Mouse (Mus musculus): ENCODE results near the gene Serpinb11.

Serpinb11 gene

DNA sequence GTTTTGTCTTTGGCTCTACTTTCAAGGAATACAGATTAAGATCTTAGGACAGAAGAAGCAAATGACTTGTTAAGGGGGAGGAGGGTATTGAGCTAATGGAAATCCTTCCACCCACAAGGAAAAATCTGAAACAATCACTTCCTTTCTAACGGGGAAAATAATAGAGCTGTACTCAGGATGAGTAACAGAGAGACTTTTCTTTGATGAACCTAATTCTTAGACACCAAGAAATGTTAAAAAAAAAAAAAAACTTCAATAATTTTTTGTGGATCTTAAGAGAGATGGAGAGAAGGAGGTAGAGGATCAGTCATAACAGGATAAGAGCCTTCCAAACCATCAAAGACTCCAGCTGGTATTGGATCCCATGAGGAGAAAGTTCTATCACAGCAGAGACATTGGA lies at the start of gene Serpinb11:
Serpinb11 (plus strand) TSS at position 301 of the 400 bp plus-strand sequence.
- DNase-seq = no peak

DNA sequence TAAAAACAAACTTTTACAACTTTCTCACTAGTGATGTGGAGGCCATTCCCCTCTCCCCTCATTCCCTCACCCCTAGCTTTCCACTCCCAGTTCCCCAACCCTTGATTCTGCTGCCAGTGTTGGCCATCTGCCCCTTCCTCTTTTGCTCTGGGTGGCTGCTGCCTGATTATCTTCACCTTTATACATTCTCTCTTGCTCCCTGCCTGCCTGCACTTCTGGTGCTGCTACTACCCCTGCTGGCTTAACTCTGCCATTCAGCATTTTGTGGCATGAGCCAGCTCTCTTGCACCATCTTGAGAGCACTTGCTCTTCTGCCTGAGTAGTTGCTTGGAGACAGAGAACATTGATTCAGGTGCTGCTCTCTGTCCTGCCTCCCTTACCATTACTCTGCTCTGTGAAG lies 15.0 kb upstream of the Serpinb11 start:
- no peak for DNase-seq

DNA sequence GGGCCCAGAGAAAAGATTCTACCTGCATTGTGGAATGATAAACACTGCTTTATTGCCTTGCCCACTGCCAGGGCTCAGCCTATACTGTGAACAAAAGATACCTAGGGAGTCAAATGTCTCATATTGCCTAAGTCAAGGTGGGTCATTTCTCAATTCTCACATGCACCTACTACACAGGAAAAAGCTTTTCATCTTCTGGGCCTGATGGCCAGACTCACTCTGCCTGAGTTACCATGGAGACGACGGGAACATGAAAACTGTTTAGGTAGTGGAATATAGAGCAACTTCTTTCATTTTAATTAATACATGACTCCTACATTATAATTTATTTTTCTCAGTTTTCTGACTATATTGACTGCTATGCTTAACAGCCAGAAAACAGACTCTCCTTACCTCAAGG lies 14.2 kb upstream of the Serpinb11 start:
- DNase-seq = no peak

DNA sequence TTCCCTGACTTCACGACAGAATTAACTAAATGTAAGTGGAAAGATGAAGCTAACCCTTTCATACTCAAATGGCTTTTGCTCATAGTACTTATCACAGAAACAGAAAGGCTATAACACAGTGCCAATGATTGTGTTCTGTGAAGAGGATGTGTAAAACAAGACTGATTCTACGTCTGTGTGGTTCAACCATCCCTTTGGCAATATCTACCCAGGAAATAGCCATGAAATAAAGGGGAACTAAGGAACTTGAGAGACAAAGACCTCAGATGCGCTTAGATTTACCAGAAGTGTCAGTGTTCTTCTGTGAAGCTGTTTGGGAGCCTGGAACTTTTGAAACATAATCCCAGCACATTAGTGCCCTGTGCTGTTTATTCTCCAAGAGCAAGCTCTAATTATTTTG lies 10.6 kb upstream of the Serpinb11 start:
- DNase-seq = no peak

DNA sequence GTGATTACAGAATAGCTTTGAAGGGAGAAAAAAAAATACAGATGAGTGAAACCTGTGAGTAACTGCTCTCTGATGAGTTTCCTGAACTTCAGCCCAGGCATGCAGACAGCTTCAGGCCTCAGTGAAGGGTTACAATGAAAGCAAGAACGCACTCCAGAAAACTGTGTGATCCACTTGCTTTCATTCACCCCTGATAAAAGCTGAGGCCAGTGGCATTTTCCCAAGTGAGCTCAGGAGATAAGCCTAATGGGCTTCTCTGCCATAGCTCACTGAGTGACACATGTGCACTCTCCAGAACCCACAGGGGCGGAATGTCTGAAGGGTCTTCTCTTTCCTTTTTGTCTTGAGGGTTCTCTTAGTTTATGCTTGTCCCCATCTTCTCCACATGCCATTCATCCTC lies 9.9 kb upstream of the Serpinb11 start:
- DNase-seq = no peak

DNA sequence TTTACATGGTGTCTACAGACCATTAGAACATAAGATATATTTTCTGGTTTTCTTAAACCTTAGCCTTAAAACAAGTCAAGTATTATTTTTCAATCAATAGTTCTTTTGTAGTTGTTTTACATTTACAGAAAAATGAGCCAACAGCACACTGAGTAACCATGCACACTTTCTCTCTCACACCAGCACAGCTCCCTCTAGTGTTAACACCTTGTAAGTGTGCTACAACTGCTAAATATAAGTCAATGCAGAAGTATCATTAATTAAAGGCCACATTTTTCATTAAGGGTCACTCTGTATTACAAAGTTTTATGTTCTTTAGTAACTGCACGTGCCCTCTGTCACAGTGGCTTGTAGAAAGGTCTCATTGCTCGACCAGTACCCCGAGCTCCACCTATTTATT lies 8.0 kb upstream of the Serpinb11 start:
- DNase-seq = no peak

DNA sequence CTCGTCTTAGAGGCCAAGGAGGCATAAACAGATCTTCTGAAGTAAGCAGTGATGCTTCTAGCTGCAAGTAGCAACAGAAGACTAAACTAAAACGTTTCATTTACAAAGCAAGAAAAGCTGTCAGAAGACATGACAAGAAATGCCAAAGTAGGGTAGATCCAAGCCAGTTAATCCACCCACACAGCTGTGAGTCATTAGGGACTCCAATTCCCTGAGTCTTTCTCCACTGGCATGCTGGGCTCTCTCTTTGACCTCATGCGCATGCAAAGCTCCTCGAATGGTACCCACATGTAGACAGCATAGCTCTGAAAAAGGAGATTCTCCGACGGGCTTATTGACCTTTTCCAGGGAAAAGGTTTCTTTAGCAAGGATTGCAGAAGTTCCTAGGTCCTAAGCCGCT lies 5.0 kb downstream of the Serpinb11 start:
- DNase-seq = peak; percentile 23

DNA sequence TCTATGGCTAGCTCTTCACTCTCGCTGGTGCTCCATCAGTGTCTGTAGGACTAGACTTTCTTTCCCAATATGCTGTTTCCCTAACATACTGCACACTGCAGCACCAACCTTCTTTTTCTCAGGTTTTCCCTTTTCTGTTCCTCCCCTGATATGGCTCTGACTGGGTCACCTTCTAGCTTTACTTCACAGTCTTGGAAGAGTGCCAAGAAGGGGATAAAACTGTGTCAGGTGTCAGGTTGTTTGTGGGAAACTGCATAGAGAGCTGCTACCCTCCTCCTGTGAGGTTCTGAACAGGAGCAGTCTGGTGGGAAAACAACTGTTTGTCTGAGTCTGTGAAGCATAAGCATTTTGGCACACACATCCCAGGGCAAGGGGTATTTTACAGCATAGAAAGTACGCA lies 7.9 kb downstream of the Serpinb11 start:
- DNase-seq = peak; percentile 2

DNA sequence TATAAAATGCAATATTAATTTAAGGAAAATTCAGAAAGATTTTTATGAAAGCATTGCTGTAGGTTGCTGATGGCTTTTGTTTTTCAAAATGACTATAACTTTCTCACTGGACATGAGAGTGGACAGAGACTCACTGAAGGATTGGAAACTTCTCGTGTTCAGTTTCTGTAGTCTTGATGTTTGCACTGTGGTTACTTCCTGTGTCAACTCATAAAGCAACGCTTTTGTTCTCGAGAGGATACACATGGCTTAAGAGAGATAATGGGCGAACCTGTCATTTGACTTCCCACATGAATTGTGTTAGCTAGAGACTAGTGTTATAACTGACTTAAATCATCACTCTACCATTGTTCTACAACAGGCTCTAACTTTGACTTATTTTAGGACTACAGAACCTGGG lies 16.0 kb downstream of the Serpinb11 start:
- DNase-seq = no peak

DNA sequence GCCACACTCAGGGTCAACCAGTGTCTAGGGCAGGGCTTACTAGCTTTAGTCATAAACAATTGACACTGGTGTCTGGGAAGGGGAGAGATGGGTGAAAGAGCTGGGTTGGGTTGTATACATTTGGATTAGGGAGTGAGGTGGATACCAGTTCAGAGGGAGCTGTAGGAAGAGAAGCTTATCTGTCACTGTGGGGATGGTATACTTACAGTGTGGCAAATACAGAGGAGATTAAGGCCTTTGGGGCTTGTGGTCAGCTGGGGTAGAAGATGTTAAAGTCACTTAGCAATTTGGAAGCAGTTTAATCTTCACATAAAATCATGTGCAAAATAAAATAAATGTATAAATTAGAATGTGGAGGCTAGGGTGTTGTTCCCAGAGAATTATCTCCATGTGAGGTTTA lies 17.4 kb downstream of the Serpinb11 start:
- DNase-seq = no peak

DNA sequence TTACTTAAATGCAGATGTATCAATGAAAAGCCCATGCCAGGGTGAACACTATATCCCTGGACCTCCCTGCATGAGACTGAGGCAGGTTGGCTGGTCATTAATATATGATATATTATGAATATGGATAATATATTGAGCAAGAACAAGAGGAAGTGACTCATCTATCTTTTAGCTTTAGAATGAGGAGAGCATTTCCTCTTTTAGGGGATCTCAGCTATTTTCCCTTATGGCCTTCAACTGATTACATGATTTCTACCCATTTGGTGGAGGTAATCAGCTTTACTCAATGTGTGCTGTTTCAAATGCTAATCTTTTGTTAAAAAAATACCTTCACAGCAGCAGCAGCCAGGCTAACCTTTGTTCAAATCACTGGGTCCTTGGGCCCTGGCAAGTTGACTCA lies 20.5 kb downstream of the Serpinb11 start:
- DNase-seq = no peak

DNA sequence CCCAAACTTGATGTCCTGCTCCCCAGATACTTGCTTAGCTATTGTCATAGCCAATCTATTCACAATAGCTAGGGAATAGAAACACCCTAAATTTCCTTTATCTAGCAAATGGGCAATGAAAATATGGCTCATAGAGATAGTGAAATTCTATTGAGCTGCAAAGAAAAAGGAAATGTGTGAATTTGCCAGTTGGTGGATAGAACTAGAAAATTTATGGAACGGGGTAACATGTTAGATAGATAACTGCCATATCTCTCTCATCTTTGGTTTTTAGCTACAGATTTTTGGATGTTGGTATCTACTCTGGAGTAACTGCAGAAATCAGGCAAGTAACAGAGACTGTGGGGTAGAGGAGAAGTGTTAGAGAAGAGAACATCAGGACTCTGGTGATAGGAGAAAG lies 21.4 kb downstream of the Serpinb11 start:
- DNase-seq = no peak

DNA sequence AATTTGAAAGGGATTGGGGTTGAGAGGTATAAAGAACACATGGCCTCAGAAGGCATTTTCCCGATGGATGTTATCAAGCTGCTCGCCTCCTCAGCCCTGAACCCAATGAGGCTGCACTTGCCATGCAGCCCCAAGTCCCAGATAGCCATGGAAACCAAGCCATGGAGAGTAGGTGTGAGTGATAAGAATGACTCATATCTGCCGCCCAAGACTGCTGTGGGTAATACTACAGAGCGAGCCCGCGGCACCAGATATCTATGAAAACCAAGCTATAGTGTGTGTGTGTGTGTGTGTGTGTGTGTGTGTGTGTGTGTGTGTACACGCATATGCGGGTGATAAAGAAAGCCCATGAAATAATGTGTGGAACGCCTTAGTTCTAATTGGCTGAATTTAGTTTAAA lies 23.5 kb downstream of the Serpinb11 start:
- DNase-seq = no peak

DNA sequence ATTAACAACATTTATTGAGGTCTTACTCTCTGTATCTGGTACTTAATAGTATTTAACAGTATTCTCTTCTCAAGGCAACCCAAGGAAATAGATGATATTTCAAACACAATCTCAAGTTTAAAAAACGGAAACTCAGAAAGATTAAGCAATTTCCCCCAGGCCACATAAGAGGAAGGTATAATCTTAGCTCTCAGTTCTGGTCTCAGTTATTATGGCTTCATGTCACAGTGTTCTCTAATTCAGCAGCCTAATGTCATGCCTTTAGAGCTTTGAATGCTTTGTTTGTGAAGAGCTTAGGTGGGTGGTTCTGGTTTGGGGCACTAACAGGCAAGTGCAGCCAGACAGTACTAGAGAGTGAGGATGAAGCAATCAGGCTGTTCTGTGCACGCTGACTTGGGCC lies 28.8 kb downstream of the Serpinb11 start:
- no peak for DNase-seq

DNA sequence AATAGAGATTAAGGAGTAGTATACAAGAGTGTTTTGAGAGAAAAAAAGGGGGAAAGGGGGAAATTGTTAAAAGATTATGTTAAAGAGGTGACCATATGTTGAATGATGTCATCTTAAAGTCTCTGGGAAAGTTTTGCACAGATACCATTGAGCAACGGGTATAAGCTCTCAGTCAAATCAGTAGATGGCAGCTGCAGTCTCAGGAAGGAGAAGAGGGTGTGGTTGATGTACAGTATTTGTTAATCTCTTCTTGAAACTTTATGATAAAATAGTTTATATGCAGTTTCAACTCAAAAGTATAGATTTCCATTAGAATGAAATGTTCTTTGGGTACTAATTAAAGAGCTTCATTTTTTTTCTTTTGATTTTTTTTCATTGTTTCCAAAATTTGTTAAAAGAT lies 36.5 kb downstream of the Serpinb11 start:
- DNase-seq = no peak

DNA sequence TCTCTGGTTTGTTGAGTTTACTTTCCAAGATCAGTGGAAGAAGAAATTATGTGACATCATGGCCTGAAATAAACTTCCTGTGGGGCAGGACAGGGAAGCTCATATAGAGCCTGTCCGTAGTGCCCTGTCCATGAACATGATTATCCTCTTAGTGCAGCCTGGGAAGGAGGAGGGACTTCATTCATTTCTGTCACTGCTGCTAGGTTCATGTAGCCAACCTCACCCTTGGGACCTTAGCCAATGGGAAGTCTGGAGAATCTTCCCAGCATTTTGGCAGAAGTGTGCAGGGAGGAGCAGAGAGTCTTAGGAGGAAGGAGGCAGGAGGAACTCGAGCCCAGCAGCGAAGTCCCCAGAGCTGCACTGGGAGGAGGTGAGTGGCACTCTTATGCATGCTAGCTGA lies 38.4 kb downstream of the Serpinb11 start, which contains the start of gene Serpinb7:
Serpinb7 (plus strand) TSS at position 301 of the 400 bp plus-strand sequence.
- no peak for DNase-seq

DNA sequence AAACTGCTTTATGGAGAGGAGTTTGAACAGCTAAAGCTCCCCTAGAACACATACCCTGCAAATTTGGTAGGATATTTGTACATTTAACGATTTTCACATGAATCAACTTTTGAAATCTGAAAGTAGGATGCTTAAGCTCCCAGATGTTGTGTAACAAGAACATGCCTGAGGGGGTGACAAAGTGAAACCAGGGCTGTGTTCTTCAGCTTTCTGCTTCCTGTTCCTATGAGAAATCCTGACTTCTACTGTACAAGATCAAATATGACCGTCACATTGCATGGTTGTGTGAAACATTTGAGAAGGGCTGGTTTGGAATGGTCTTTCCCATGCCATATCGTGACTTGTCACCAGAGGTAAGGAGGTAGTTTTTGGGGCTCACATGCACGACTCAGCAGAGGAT lies 41.1 kb downstream of the Serpinb11 start:
- DNase-seq = no peak

DNA sequence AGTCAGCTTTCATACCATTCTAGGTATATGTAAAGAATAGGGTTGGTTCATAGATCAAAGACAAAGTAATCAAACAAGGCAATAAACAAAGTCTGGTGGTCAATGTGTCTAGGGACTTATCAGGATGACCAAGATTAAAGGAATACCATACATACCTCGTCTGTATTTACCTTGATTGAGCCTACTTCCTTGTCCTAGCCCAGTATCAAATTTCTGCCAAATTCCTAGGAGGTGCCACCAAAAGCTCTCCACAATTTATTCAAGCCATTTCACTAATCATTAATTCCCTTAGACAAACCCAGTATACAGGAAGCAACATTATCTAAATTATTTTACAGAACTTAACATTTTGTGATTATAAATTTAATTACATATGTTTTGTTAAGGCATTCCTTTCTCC lies 53.7 kb downstream of the Serpinb11 start:
- DNase-seq = no peak

DNA sequence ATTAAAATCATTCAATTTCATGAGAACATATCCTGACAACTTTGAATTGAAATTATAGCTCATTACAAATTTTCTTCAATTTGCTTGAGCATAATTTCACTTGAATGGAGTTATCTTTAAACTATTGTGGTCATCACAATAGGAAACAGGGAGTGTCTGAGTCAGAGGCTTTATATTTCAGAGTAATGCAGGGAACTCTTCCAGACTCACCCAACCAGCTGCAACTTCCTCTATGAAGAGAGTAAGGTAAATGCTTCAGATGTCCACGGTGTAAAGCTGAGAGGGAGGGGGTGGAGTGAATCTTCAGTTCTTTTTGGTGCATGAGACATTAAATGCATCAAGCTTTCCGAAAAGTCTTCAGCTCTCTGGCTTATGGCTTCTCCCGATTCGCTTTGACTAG lies 61.5 kb downstream of the Serpinb11 start:
- no peak for DNase-seq

Data from retina, postnatal 1 day (tissue).